Mouse (Mus musculus) bone marrow, adult 2 months (tissue): Measurements from ENCODE around the gene Elmsan1. TPM values are rescaled to one million over a fixed set of nuclear protein-coding genes. Genes with fewer than 3 reads are reported as not detected.
"Not testable (repeated sequence)": the region's sequence is repeated elsewhere in the genome, so short reads cannot be mapped to it uniquely, and the experiment has no call there.

ENCODE experiments used
- H3K27ac ChIP-seq: fragments of 200-500 bp; 2 replicates; pipeline ENCODE4 v1.5.1; 2012; ENCODE audit warnings: low read depth, mild to moderate bottlenecking, control low read depth, inconsistent platforms, low read length; ENCODE audit not compliant: control insufficient read depth, poor library complexity, insufficient read depth
- H3K4me1 ChIP-seq: fragments of 200-500 bp; 2 replicates; pipeline ENCODE4 v1.6.1; 2011; ENCODE audit warnings: low read length; ENCODE audit not compliant: control insufficient read depth, insufficient read depth
- H3K4me3 ChIP-seq: fragments of 200-500 bp; replicated peaks from 2 replicates; pipeline ENCODE3; 2011; ENCODE audit warnings: mild to moderate bottlenecking, low read depth, low read length, control low read depth; ENCODE audit not compliant: control insufficient read depth
- CTCF ChIP-seq: fragments of 200-500 bp; IDR thresholded peaks from 2 replicates; pipeline ENCODE4 v1.5.1; 2011; ENCODE audit warnings: low read length, control low read depth; ENCODE audit not compliant: control insufficient read depth, insufficient read depth
- POLR2A ChIP-seq: fragments of 200-500 bp; IDR thresholded peaks from 2 replicates; pipeline ENCODE4 v1.6.1; 2011; ENCODE audit warnings: low read depth, mild to moderate bottlenecking, control low read depth, low read length, borderline replicate concordance; ENCODE audit not compliant: control insufficient read depth
- WGBS: fragments of 180-500 bp; shearing (Covaris S2); methylation state at CpG from one replicate; pipeline ENCODE4 v1.1.7; 2018; 5-methylcytosine and 5-hydroxymethylcytosine counted together
- polyA plus RNA-seq: library from polyadenylated mRNA; stranded (reverse); fragments of >200 nt; gene quantifications from 2 replicates; pipeline ENCODE4 v1.2.4, GENCODE M21; 2011; ENCODE audit warnings: low replicate concordance; ENCODE audit not compliant: missing spikeins, insufficient read depth, insufficient read length

Elmsan1 gene
- polyA plus RNA-seq, 1 experiment, result 20.0 TPM

GRCm38 (mm10) chr12:84109924-84110323, 108.8 kb downstream of the Elmsan1 start:
- Histone ChIP-seq H3K4me1 (no peaks in the 10 kb centered on the region), H3K4me3 (no peak overlapping the region), H3K27ac (no peak overlapping the region)
- TF ChIP-seq POLR2A, result no peak
- TF ChIP-seq CTCF, result no peak
- 88% methylated on average over 1 of the region's 1 CpGs for WGBS

GRCm38 (mm10) chr12:84107692-84108091, 111.0 kb downstream of the Elmsan1 start:
- H3K4me1 ChIP-seq, result no peaks in the 10 kb centered on the region; the same call in 1 of the 2 replicates
- H3K4me3 ChIP-seq, result no peak overlapping the region
- TF ChIP-seq CTCF, result no peak
- no peak for TF ChIP-seq POLR2A
- 24% methylated on average over 1 of the region's 1 CpGs for WGBS
- H3K27ac ChIP-seq, result no peak overlapping the region

- Histone ChIP-seq H3K4me1 (no peaks in the 10 kb centered on the region; the same call in 1 of the 2 replicates), H3K4me3 (no peak overlapping the region), H3K27ac (no peak overlapping the region)
- WGBS, result 88% methylated on average over 3 of the region's 3 CpGs
- no peak for TF ChIP-seq POLR2A
- no peak for TF ChIP-seq CTCF
Measured at GRCm38 (mm10) chr12:84107012-84107411, 111.7 kb downstream of the Elmsan1 start.

- TF ChIP-seq POLR2A (no peak), CTCF (no peak)
Measured at GRCm38 (mm10) chr12:84101493-84101845, 117.2 kb downstream of the Elmsan1 start.

GRCm38 (mm10) chr12:84100604-84101492, 117.8 kb downstream of the Elmsan1 start, which contains the start of gene Acot6:
TSS of gene Acot6 (plus strand) at chr12:84100654.
- H3K4me3 ChIP-seq, result peak within 1 kb of the TSS; percentile 61
- WGBS, result 1% methylated on average over 80 of the region's 80 CpGs
- not testable (repeated sequence) for H3K27ac ChIP-seq, H3K4me1 ChIP-seq
- TF ChIP-seq POLR2A, result 0 out of 2 replicates have a peak, but pooled peaks have one; percentile 15

More at GRCm38 (mm10) chr12:84101493-84101845, 117.2 kb downstream of the Elmsan1 start:
- H3K27ac ChIP-seq, result no peak overlapping the region
- peak overlapping the region; percentile 61 for H3K4me3 ChIP-seq
- 52% methylated on average over 2 of the region's 2 CpGs for whole genome bisulfite sequencing
- no peaks in the 10 kb centered on the region; the same call in 1 of the 2 replicates for H3K4me1 ChIP-seq

- WGBS, result 47% methylated on average over 1 of the region's 1 CpGs
- Histone ChIP-seq H3K4me3 (no peak overlapping the region), H3K4me1 (no peaks in the 10 kb centered on the region; the same call in 1 of the 2 replicates), H3K27ac (no peak overlapping the region)
- TF ChIP-seq CTCF (no peak), POLR2A (no peak)
Measured at GRCm38 (mm10) chr12:84100071-84100470, 118.6 kb downstream of the Elmsan1 start.

GRCm38 (mm10) chr12:84099605-84100004, 119.1 kb downstream of the Elmsan1 start:
- 73% methylated on average over 2 of the region's 2 CpGs for WGBS
- Histone ChIP-seq H3K4me3 (no peak overlapping the region), H3K27ac (no peak overlapping the region), H3K4me1 (no peaks in the 10 kb centered on the region; the same call in 1 of the 2 replicates)
- TF ChIP-seq CTCF (no peak), POLR2A (no peak)

Other genes with a start within 250 kb of the Elmsan1 start
- not detected in 2 replicates for gene Heatr4, start 234.0 kb downstream of the Elmsan1 start, polyA plus RNA-seq
- gene Acot2, start 231.0 kb downstream of the Elmsan1 start, polyA plus RNA-seq, result 1.2 and 3.5 TPM in 2 replicates
- gene Acot1, start 209.4 kb downstream of the Elmsan1 start, polyA plus RNA-seq, result 4.9 and 15.5 TPM in 2 replicates
- gene Acot4, start 180.5 kb downstream of the Elmsan1 start, polyA plus RNA-seq, result 0.32 and 2.4 TPM in 2 replicates
- gene Gm49366, start 179.9 kb downstream of the Elmsan1 start, polyA plus RNA-seq, result not detected in 2 replicates
- gene Acot3, start 166.7 kb downstream of the Elmsan1 start, polyA plus RNA-seq, result not detected in 2 replicates
- gene Acot5, start 149.6 kb downstream of the Elmsan1 start, polyA plus RNA-seq, result not detected in 2 replicates
- gene Acot6, start 118.2 kb downstream of the Elmsan1 start, polyA plus RNA-seq, result 0.62 and 0.75 TPM in 2 replicates
- gene Dnal1, start 104.5 kb downstream of the Elmsan1 start, polyA plus RNA-seq, result 0.60 and 1.7 TPM in 2 replicates
- gene Pnma1, start 70.4 kb downstream of the Elmsan1 start, polyA plus RNA-seq, result 1.8 and 2.8 TPM in 2 replicates
- 17.8 and 25.3 TPM in 2 replicates for gene Ptgr2, start 66.4 kb upstream of the Elmsan1 start, polyA plus RNA-seq
- 29.1 and 31.8 TPM in 2 replicates for gene Zfp410, start 98.0 kb upstream of the Elmsan1 start, polyA plus RNA-seq
- 9.8 and 26.6 TPM in 2 replicates for gene Coq6, start 142.8 kb upstream of the Elmsan1 start, polyA plus RNA-seq
- 1.5 and 2.0 TPM in 2 replicates for gene Fam161b, start 143.0 kb upstream of the Elmsan1 start, polyA plus RNA-seq
- gene Entpd5, start 190.1 kb upstream of the Elmsan1 start, polyA plus RNA-seq, result 13.8 and 25.0 TPM in 2 replicates
- gene Bbof1, start 190.2 kb upstream of the Elmsan1 start, polyA plus RNA-seq, result 2.8 and 3.0 TPM in 2 replicates
- gene Rnf113a2, start 198.3 kb upstream of the Elmsan1 start, polyA plus RNA-seq, result 9.5 and 10.6 TPM in 2 replicates
- 2.5 and 3.0 TPM in 2 replicates for gene Aldh6a1, start 232.1 kb upstream of the Elmsan1 start, polyA plus RNA-seq
- 12.5 and 13.0 TPM in 2 replicates for gene Lin52, start 232.5 kb upstream of the Elmsan1 start, polyA plus RNA-seq